Mouse (Mus musculus): ENCODE measurements around the gene Anxa5. TPM values are rescaled to one million over a fixed set of nuclear protein-coding genes. Genes with fewer than 3 reads are reported as not detected.

Anxa5 gene
- total RNA-seq, 1 experiment, result 131 TPM

GRCm38 (mm10) chr3:36481776-36482193 lies 6.1 kb upstream of the Anxa5 start:
- in situ Hi-C loops (cut with MboI; ENCODE audit: low sequenced_read_pairs in 2 of 2, unreplicated experiment in 2 of 2), result no loop called here
- Histone ChIP-seq H3K4me1 (ENCODE audit: control insufficient read depth in 2 of 2, insufficient read depth in 2 of 2, low read length in 2 of 2, poor library complexity in 1 of 2) (0 out of 4 replicates have a peak, but pooled peaks cover 0 to 2% of the 10 kb centered on the region in 2 experiments), H3K36me3 (ENCODE audit: control insufficient read depth, insufficient read depth, low read length, poor library complexity, severe bottlenecking) (no peaks in the 10 kb centered on the region), H3K9me3 (ENCODE audit: control insufficient read depth, insufficient read depth, low read depth, low read length) (no peaks in the 10 kb centered on the region), H3K27ac (ENCODE audit: insufficient read depth, low read depth, low read length, poor library complexity, severe bottlenecking) (no peak overlapping the region), H3K4me3 (ENCODE audit: insufficient read depth in 1 of 2, low read depth in 1 of 2, low read length in 2 of 2, poor library complexity in 1 of 2, severe bottlenecking in 1 of 2) (no peak overlapping the region), H3K9ac (ENCODE audit: insufficient read depth, low read depth, low read length, poor library complexity, severe bottlenecking) (no peak overlapping the region)
- DNase-seq (ENCODE audit: low read depth, low spot score), result no peak
- no peak for TF ChIP-seq ZNF384 (IDR thresholded peaks at IDR 0.05; ENCODE audit: low read depth, low read length)
- no peak for TF ChIP-seq HCFC1 (IDR thresholded peaks at IDR 0.05; ENCODE audit: borderline replicate concordance, insufficient read depth, low read length)
- no peak for TF ChIP-seq MAFK (IDR thresholded peaks at IDR 0.05; ENCODE audit: insufficient read depth, low read depth, low read length)
- no peak for TF ChIP-seq CHD2 (IDR thresholded peaks at IDR 0.05; ENCODE audit: low read depth, low read length)
- TF ChIP-seq ZC3H11A (IDR thresholded peaks at IDR 0.05; ENCODE audit: borderline replicate concordance, low read depth, low read length), result no peak

- Histone ChIP-seq H3K4me1 (ENCODE audit: control insufficient read depth in 2 of 2, insufficient read depth in 2 of 2, low read length in 2 of 2, poor library complexity in 1 of 2) (peaks cover 0 to 5% of the 10 kb centered on the region in 2 experiments; a peak in 2 of 4 replicates), H3K36me3 (ENCODE audit: control insufficient read depth, insufficient read depth, low read length, poor library complexity, severe bottlenecking) (no peaks in the 10 kb centered on the region), H3K4me3 (ENCODE audit: insufficient read depth in 1 of 2, low read depth in 1 of 2, low read length in 2 of 2, poor library complexity in 1 of 2, severe bottlenecking in 1 of 2) (no peak overlapping the region), H3K27ac (ENCODE audit: insufficient read depth, low read depth, low read length, poor library complexity, severe bottlenecking) (no peak overlapping the region), H3K9me3 (ENCODE audit: control insufficient read depth, insufficient read depth, low read depth, low read length) (no peaks in the 10 kb centered on the region), H3K9ac (ENCODE audit: insufficient read depth, low read depth, low read length, poor library complexity, severe bottlenecking) (no peak overlapping the region)
- in situ Hi-C loops (cut with MboI; ENCODE audit: low sequenced_read_pairs in 2 of 2, unreplicated experiment in 2 of 2), result no loop called here
- no peak for DNase-seq (ENCODE audit: low read depth, low spot score)
- no peak for TF ChIP-seq HCFC1 (IDR thresholded peaks at IDR 0.05; ENCODE audit: borderline replicate concordance, insufficient read depth, low read length)
- no peak for TF ChIP-seq ZNF384 (IDR thresholded peaks at IDR 0.05; ENCODE audit: low read depth, low read length)
- TF ChIP-seq MAFK (IDR thresholded peaks at IDR 0.05; ENCODE audit: insufficient read depth, low read depth, low read length), result no peak
These were observed 4.8 kb upstream of the Anxa5 start for GRCm38 (mm10) chr3:36480486-36480885.

- Histone ChIP-seq H3K36me3 (ENCODE audit: control insufficient read depth, insufficient read depth, low read length, poor library complexity, severe bottlenecking) (no peaks in the 10 kb centered on the region), H3K9ac (ENCODE audit: insufficient read depth, low read depth, low read length, poor library complexity, severe bottlenecking) (no peak overlapping the region), H3K4me1 (ENCODE audit: control insufficient read depth in 2 of 2, insufficient read depth in 2 of 2, low read length in 2 of 2, poor library complexity in 1 of 2) (peaks cover 0 to 8% of the 10 kb centered on the region in 2 experiments; a peak in 2 of 4 replicates), H3K9me3 (ENCODE audit: control insufficient read depth, insufficient read depth, low read depth, low read length) (no peaks in the 10 kb centered on the region), H3K4me3 (ENCODE audit: insufficient read depth in 1 of 2, low read depth in 1 of 2, low read length in 2 of 2, poor library complexity in 1 of 2, severe bottlenecking in 1 of 2) (no peak overlapping the region), H3K27ac (ENCODE audit: insufficient read depth, low read depth, low read length, poor library complexity, severe bottlenecking) (no peak overlapping the region)
- in situ Hi-C loops (cut with MboI; ENCODE audit: low sequenced_read_pairs in 2 of 2, unreplicated experiment in 2 of 2), result no loop called here
- TF ChIP-seq CHD2 (IDR thresholded peaks at IDR 0.05; ENCODE audit: low read depth, low read length) (no peak), ZC3H11A (IDR thresholded peaks at IDR 0.05; ENCODE audit: borderline replicate concordance, low read depth, low read length) (no peak), ZNF384 (IDR thresholded peaks at IDR 0.05; ENCODE audit: low read depth, low read length) (no peak), MAFK (IDR thresholded peaks at IDR 0.05; ENCODE audit: insufficient read depth, low read depth, low read length) (no peak), HCFC1 (IDR thresholded peaks at IDR 0.05; ENCODE audit: borderline replicate concordance, insufficient read depth, low read length) (no peak)
- DNase-seq (ENCODE audit: low read depth, low spot score), result no peak
These were observed 3.1 kb upstream of the Anxa5 start for GRCm38 (mm10) chr3:36478776-36479175.

GRCm38 (mm10) chr3:36476261-36477155 lies 814 bp upstream of the Anxa5 start:
- TF ChIP-seq MAFK (IDR thresholded peaks at IDR 0.05; ENCODE audit: insufficient read depth, low read depth, low read length) (no peak), CHD2 (IDR thresholded peaks at IDR 0.05; ENCODE audit: low read depth, low read length) (no peak), ZC3H11A (IDR thresholded peaks at IDR 0.05; ENCODE audit: borderline replicate concordance, low read depth, low read length) (no peak), ZNF384 (IDR thresholded peaks at IDR 0.05; ENCODE audit: low read depth, low read length) (no peak), HCFC1 (IDR thresholded peaks at IDR 0.05; ENCODE audit: borderline replicate concordance, insufficient read depth, low read length) (no peak)
- in situ Hi-C loops (cut with MboI; ENCODE audit: low sequenced_read_pairs in 2 of 2, unreplicated experiment in 2 of 2), result no loop called here
- Histone ChIP-seq H3K9me3 (ENCODE audit: control insufficient read depth, insufficient read depth, low read depth, low read length) (no peaks in the 10 kb centered on the region), H3K27ac (ENCODE audit: insufficient read depth, low read depth, low read length, poor library complexity, severe bottlenecking) (no peak overlapping the region), H3K36me3 (ENCODE audit: control insufficient read depth, insufficient read depth, low read length, poor library complexity, severe bottlenecking) (no peaks in the 10 kb centered on the region), H3K9ac (ENCODE audit: insufficient read depth, low read depth, low read length, poor library complexity, severe bottlenecking) (no peak overlapping the region), H3K4me1 (ENCODE audit: control insufficient read depth in 2 of 2, insufficient read depth in 2 of 2, low read length in 2 of 2, poor library complexity in 1 of 2) (peaks cover 0 to 6% of the 10 kb centered on the region in 2 experiments; a peak in 2 of 4 replicates), H3K4me3 (ENCODE audit: insufficient read depth in 1 of 2, low read depth in 1 of 2, low read length in 2 of 2, poor library complexity in 1 of 2, severe bottlenecking in 1 of 2) (peak overlapping the region; percentile 35 to 69; a peak in 2 of 4 replicates)
- no peak for DNase-seq (ENCODE audit: low read depth, low spot score)

Measured in ES-E14 (cell line).